Mouse (Mus musculus): ENCODE results near the gene Men1.
A peak's percentile ranks its signal among the peaks of the same experiment; 100 is the strongest.

The Men1 gene

GRCm38 (mm10) chr19:6339890-6340504, 5.2 kb downstream of the Men1 start:
- DNase-seq (ENCODE audit: low spot score), result peak; percentile 65

GRCm38 (mm10) chr19:6340524-6341452, 6.0 kb downstream of the Men1 start, which contains the start of gene Map4k2:
Map4k2 (plus strand) TSS chr19:6341135.
- peak; percentile 84 for DNase-seq (ENCODE audit: low spot score)

GRCm38 (mm10) chr19:6341453-6342077, 6.8 kb downstream of the Men1 start:
- no peak for DNase-seq (ENCODE audit: low spot score)

- DNase-seq (ENCODE audit: low spot score), result no peak
These were observed 7.6 kb downstream of the Men1 start for GRCm38 (mm10) chr19:6342276-6342933.

- no peak for DNase-seq (ENCODE audit: low spot score)
These were observed 8.5 kb downstream of the Men1 start for GRCm38 (mm10) chr19:6343066-6343925.

GRCm38 (mm10) chr19:6343996-6344395, 9.2 kb downstream of the Men1 start:
- DNase-seq (ENCODE audit: low spot score), result no peak

- no peak for DNase-seq (ENCODE audit: low spot score)
These were observed 11.2 kb downstream of the Men1 start for GRCm38 (mm10) chr19:6346023-6346422.

GRCm38 (mm10) chr19:6346661-6347060, 11.9 kb downstream of the Men1 start:
- no peak for DNase-seq (ENCODE audit: low spot score)

- no peak for DNase-seq (ENCODE audit: low spot score)
These were observed 12.8 kb downstream of the Men1 start for GRCm38 (mm10) chr19:6347615-6348014.

GRCm38 (mm10) chr19:6348717-6349116, 13.9 kb downstream of the Men1 start:
- DNase-seq (ENCODE audit: low spot score), result no peak

- DNase-seq (ENCODE audit: low spot score), result no peak
These were observed 14.6 kb downstream of the Men1 start for GRCm38 (mm10) chr19:6349215-6349983.

- no peak for DNase-seq (ENCODE audit: low spot score)
These were observed 16.8 kb downstream of the Men1 start for GRCm38 (mm10) chr19:6351431-6352106.

GRCm38 (mm10) chr19:6352107-6352505, 17.3 kb downstream of the Men1 start:
- DNase-seq (ENCODE audit: low spot score), result no peak

GRCm38 (mm10) chr19:6354030-6354429, 19.3 kb downstream of the Men1 start:
- no peak for DNase-seq (ENCODE audit: low spot score)

- DNase-seq (ENCODE audit: low spot score), result no peak
These were observed 26.5 kb downstream of the Men1 start for GRCm38 (mm10) chr19:6361291-6361690.

GRCm38 (mm10) chr19:6363091-6363410, 28.3 kb downstream of the Men1 start:
- no peak for DNase-seq (ENCODE audit: low spot score)

- peak; percentile 100 for DNase-seq (ENCODE audit: low spot score)
These were observed 28.8 kb downstream of the Men1 start, which contains the start of gene Sf1 for GRCm38 (mm10) chr19:6363411-6364240. Sf1 (plus strand) TSS chr19:6363690.

- DNase-seq (ENCODE audit: low spot score), result peak; percentile 87
These were observed 29.5 kb downstream of the Men1 start for GRCm38 (mm10) chr19:6364317-6364725.

GRCm38 (mm10) chr19:6364842-6365241, 30.1 kb downstream of the Men1 start:
- DNase-seq (ENCODE audit: low spot score), result no peak
